Mouse (Mus musculus) megakaryocyte, embryonic 14.5 days (primary cell): Measurements from ENCODE around the gene Pnkd. TPM values are rescaled to one million over a fixed set of nuclear protein-coding genes. Genes with fewer than 3 reads are reported as not detected.
"Not testable (repeated sequence)": the region's sequence is repeated elsewhere in the genome, so short reads cannot be mapped to it uniquely, and the experiment has no call there.

Source experiments
- H3K27me3 ChIP-seq: replicated peaks from 2 replicates; pipeline ENCODE3; 2012; ENCODE audit warnings: inconsistent platforms
- H3K36me3 ChIP-seq: replicated peaks from 2 replicates; pipeline ENCODE3; 2012; ENCODE audit warnings: low read length, inconsistent platforms, mixed read lengths
- H3K4me1 ChIP-seq: 2 replicates; pipeline ENCODE4 v1.6.1; 2012; ENCODE audit warnings: inconsistent platforms
- H3K4me3 ChIP-seq: replicated peaks from 2 replicates; pipeline ENCODE3; 2012; ENCODE audit warnings: moderate library complexity, mild to moderate bottlenecking, inconsistent platforms
- H3K9me3 ChIP-seq: 2 replicates; pipeline ENCODE4 v1.6.1; 2012; ENCODE audit warnings: inconsistent platforms
- FLI1 ChIP-seq: IDR thresholded peaks from 2 replicates; pipeline ENCODE4 v1.6.1; 2012; ENCODE audit warnings: low read length, inconsistent platforms, mixed read lengths
- GATA1 ChIP-seq: IDR thresholded peaks from 3 replicates; pipeline ENCODE4 v1.6.1; 2012; ENCODE audit warnings: mixed read lengths, low read length, inconsistent platforms, borderline replicate concordance
- polyA plus RNA-seq: library from polyadenylated mRNA; stranded (reverse); fragments of >175 nt; gene quantifications from 2 replicates; pipeline ENCODE4 v1.2.3, GENCODE M21; 2012; ENCODE audit warnings: low replicate concordance; ENCODE audit not compliant: insufficient read depth

Pnkd gene
- polyA plus RNA-seq, 1 experiment, result 116 TPM

GRCm38 (mm10) chr1:74316114-74316827, 31.5 kb downstream of the Pnkd start:
- H3K4me1 ChIP-seq, result peaks cover 45% of the 10 kb centered on the region
- TF ChIP-seq GATA1 (no peak), FLI1 (no peak)
- peaks cover 5% of the 10 kb centered on the region for H3K27me3 ChIP-seq
- H3K36me3 ChIP-seq, result no peaks in the 10 kb centered on the region
- H3K4me3 ChIP-seq, result no peak overlapping the region
- H3K9me3 ChIP-seq, result peaks cover 4% of the 10 kb centered on the region

- H3K4me1 ChIP-seq, result peaks cover 37% of the 10 kb centered on the region
- H3K36me3 ChIP-seq, result no peaks in the 10 kb centered on the region
- no peak for TF ChIP-seq FLI1
- no peak for TF ChIP-seq GATA1
- H3K4me3 ChIP-seq, result no peak overlapping the region
- peaks cover 5% of the 10 kb centered on the region for H3K9me3 ChIP-seq
- peaks cover 17% of the 10 kb centered on the region for H3K27me3 ChIP-seq
These were observed 34.0 kb downstream of the Pnkd start for GRCm38 (mm10) chr1:74318711-74319110.

DNA sequence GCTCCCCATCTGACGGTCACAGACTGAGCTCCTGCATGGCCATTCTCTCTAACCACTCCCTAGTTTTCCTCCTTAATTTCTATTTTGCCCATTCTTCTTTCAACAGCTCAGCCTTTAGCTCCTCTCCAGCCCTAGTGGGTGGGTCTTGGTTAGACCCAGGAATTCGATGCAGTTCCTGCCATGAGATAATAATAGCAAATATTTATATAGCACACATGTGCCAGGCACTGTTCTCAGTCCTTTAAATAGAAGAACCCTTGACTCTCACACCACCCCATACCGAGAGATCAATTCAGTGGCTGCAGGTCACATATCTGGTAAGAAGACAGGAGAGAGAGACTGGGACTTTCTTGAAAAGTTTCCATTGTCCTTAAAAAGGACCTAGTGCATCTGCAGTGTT, 36.7 kb downstream of the Pnkd start:
- peaks cover 22% of the 10 kb centered on the region for H3K4me1 ChIP-seq
- no peaks in the 10 kb centered on the region for H3K36me3 ChIP-seq
- peaks cover 5% of the 10 kb centered on the region for H3K9me3 ChIP-seq
- no peak overlapping the region for H3K4me3 ChIP-seq
- no peak for TF ChIP-seq GATA1
- no peak for TF ChIP-seq FLI1
- H3K27me3 ChIP-seq, result peaks cover 16% of the 10 kb centered on the region

GRCm38 (mm10) chr1:74326916-74327315, 42.2 kb downstream of the Pnkd start:
- H3K36me3 ChIP-seq, H3K4me3 ChIP-seq, H3K27me3 ChIP-seq, H3K9me3 ChIP-seq: not testable (repeated sequence)
- H3K4me1 ChIP-seq, result peaks cover 36% of the 10 kb centered on the region

DNA sequence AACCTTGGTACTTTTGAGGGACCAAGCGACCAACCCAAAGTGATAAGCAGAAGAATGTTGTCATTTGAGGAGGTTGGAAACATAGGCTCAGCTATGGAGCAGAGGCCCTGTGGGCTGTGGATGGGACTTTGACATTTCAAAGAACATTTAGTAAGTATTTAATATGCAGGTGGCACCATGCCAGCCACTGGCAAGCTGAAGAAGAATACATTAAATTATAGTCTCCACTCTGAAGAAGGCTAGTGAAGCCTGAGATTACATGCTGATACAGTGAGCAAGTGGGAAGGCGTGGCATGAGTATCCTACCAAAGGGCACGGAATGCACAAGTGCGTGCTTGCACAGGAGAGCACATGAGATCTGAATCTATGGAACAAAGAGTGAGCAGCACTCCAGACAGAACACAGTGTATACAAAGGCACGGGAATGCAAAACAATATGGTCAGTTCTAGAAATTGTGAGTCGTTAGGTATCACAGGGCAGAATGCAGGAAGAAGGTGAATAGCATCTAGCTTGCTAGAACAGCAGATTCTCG, 45.2 kb downstream of the Pnkd start:
- peaks cover 10% of the 10 kb centered on the region for H3K9me3 ChIP-seq
- peaks cover 10% of the 10 kb centered on the region for H3K27me3 ChIP-seq
- TF ChIP-seq GATA1 (no peak), FLI1 (no peak)
- H3K36me3 ChIP-seq, result peaks cover 10% of the 10 kb centered on the region
- no peak overlapping the region for H3K4me3 ChIP-seq
- H3K4me1 ChIP-seq, result peaks cover 49% of the 10 kb centered on the region

DNA sequence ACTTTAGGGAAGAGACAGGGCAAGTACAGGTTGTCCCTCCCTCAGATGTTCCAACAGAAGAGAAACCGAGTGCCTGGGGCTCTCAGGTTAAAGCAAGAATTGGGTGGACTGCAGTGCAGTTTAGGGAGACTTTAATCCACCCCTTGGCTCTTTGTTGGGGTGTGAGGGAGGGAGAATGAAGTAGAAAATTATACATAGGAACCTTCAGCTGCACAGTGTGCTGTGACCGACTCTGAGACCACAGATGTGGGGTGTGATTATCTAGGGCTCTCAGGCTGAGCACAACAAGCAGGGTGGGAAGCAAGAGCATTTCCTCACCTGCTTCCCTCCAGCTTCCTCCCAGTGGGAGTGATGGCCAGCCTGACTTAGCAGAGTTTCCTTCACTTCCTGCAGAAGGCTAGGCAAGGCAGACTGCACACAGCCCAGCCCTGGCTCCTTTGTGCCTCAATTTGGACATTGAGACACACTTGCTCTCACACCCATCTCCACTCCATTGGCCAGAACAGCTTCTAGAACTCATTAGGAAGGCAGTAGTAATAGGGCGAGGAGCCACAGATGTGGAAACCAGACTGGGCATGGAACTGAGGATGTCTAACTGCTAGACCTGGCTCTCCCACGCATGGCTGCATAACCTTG, 46.4 kb downstream of the Pnkd start:
- Histone ChIP-seq H3K36me3 (peaks cover 10% of the 10 kb centered on the region), H3K4me1 (peaks cover 51% of the 10 kb centered on the region), H3K27me3 (peaks cover 21% of the 10 kb centered on the region), H3K9me3 (peaks cover 10% of the 10 kb centered on the region), H3K4me3 (peak overlapping the region; percentile 62)
- no peak for TF ChIP-seq GATA1
- TF ChIP-seq FLI1, result no peak

GRCm38 (mm10) chr1:74332241-74332763, 47.6 kb downstream of the Pnkd start:
- peaks cover 10% of the 10 kb centered on the region for H3K36me3 ChIP-seq
- H3K4me1 ChIP-seq, result peaks cover 49% of the 10 kb centered on the region
- H3K27me3 ChIP-seq, result peaks cover 28% of the 10 kb centered on the region
- H3K9me3 ChIP-seq, result peaks cover 12% of the 10 kb centered on the region
- H3K4me3 ChIP-seq, result peak overlapping the region; percentile 90
- TF ChIP-seq FLI1 (no peak), GATA1 (no peak)

DNA sequence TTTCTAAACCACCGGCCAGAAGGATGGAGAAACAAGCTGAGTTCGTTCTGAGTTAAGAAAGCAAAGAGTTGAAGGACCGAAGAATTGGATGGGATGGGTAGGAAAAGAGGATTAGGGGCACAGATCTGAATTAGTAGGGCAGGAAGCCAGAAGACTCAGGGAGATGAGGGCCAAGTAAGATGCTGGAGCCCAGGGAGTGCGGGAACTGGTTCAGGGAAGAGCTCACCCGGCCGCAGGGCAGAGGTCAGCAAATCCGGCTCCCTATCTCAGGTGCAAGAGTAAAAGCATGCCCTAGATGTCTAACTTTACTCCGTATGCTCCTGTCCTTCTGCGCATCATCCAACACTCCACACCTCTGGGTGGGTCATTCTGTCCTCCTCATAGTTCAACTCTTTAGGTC, 48.2 kb downstream of the Pnkd start:
- H3K36me3 ChIP-seq, result peaks cover 10% of the 10 kb centered on the region
- peaks cover 12% of the 10 kb centered on the region for H3K9me3 ChIP-seq
- H3K4me3 ChIP-seq, result peak overlapping the region; percentile 90
- H3K27me3 ChIP-seq, result peaks cover 29% of the 10 kb centered on the region
- TF ChIP-seq FLI1 (no peak), GATA1 (no peak)
- H3K4me1 ChIP-seq, result peaks cover 51% of the 10 kb centered on the region

DNA sequence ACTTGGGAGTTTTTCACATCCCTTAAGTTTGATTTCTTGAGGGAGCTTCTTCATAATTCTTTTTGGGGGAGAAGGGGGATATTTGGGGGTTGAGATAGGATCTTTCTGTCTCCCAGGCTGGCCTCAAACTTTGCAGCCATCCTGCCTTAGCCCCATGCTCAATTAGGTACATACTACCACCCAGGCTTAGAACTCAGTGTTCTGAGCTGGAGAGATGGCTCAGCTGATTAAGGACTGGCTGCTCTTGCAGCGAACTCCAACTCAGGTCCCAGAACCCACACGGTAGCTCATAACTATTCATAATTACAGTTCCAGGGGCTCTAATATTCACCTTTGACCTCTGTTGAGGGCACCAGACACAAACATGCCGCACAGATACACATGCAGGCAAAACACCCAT, 49.9 kb downstream of the Pnkd start:
- Histone ChIP-seq H3K4me1 (peaks cover 68% of the 10 kb centered on the region), H3K9me3 (0 out of 2 replicates have a peak, but pooled peaks cover 3% of the 10 kb centered on the region), H3K4me3 (no peak overlapping the region), H3K27me3 (peaks cover 43% of the 10 kb centered on the region), H3K36me3 (no peaks in the 10 kb centered on the region)
- TF ChIP-seq FLI1 (no peak), GATA1 (no peak)

DNA sequence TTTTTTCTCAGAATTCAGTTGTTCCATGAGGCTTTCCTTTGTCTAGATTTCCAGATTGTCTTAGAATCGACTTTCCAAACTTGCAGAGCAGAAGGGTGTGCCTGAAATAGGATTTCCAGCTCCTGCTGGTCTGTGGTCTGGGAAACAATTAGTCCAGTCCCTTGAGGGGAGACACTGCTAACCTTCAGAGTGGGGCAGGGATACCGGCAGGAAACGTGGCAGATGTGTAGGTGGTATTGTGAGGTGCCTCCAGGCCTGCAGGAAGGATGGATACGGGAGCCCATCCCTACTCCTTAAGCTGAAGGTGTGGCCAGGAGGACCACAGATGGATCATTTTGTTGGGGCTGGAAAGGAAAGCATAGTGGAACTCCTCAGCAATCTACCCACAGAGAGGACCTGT, 50.3 kb downstream of the Pnkd start:
- Histone ChIP-seq H3K36me3 (no peaks in the 10 kb centered on the region), H3K27me3 (peaks cover 46% of the 10 kb centered on the region), H3K9me3 (0 out of 2 replicates have a peak, but pooled peaks cover 3% of the 10 kb centered on the region), H3K4me1 (peaks cover 70% of the 10 kb centered on the region), H3K4me3 (no peak overlapping the region)
- no peak for TF ChIP-seq FLI1
- TF ChIP-seq GATA1, result no peak
